Mouse (Mus musculus) left cerebral cortex, postnatal 10 days (tissue): ENCODE measurements around the gene Fam174b. TPM values are rescaled to one million over a fixed set of nuclear protein-coding genes. Genes with fewer than 3 reads are reported as not detected.

Experiments
- DNase-seq, 2 experiments: peaks; one replicate each; pipeline ENCODE4 v3.0.0; 2021 to 2022; ENCODE audit warnings: low spot score in 2 of 2, mixed read lengths in 1 of 2; ENCODE audit errors: extremely low spot score in 1 of 2
- intact Hi-C: fragments of 180-260 bp; cut with DNase I; formaldehyde crosslinking; loops from one replicate; pipeline ENCODE4 v1.15.1; 2025
- microRNA-seq: library from miRNA; unstranded; fragments of <30 nt; microRNA quantifications from one replicate; pipeline ENCODE4 v1.2.0, GENCODE M21; 2022
- total RNA-seq, 2 experiments: library from RNA; stranded (reverse); gene quantifications; 2 replicates each; pipeline ENCODE4 v1.2.3; 2021

The Fam174b gene
- total RNA-seq, 2 experiments from 2014 or later, result 38.3 to 39.6 TPM

DNA sequence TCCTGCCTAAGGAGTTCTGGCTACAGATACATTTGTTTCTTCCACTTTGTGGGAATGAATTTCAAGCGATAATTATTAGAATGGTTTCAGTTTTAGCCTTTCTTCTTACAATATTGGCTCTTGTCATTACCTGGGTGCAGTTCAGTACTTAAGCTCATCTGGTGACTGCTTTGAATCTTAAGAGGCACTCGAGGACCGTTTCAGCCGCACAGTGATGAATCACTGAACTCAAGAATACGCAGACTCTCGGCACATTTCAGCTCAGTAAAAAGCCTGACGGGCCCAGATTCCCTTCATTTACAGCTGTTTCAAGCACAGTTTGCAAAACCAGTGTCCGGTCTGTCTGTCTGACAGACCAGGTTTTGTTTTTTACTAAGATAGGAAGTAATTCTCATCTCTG, 51.0 kb downstream of the Fam174b start:
- no peak for DNase-seq
- intact Hi-C loops, result no loop called here

DNA sequence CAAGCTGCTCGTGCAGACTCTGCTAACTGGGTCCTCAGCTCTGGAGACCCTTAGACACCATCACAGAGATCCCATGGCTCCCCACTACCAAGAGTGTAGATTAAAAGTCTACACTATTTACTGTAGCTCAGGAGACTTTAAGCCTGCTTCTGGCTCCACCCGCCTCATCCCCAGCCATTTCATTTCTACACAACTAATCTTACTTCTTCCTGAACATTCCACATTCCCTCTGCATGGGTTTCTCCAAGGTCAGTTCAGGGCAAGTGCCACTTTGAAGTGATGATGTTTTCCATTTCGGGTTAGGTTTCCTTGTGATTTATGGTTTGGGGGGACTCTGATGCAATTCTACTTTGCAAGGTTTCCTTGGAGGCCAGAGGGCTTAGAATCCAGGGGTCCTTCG, 52.1 kb downstream of the Fam174b start:
- intact Hi-C loops, result no loop called here
- no peak for DNase-seq

DNA sequence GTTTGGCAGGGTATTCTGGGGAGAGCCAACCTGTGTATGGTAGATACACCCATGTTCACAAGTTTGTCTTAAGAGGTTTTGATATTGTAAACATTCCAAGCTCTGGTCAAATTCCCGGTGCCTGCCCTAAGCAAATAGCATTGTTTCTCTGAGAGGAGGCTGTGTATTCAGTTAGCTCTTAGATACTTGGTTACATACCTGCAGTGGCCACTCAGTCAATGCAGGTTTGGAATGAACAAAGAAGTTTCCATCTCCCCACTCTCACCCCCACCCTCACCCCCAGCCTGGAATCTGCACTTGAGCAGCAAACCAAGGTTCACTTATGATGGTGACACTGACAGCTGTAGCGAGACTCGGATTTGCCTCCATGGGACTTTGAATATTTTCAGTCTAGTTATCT, 52.5 kb downstream of the Fam174b start:
- intact Hi-C loops, result no loop called here
- no peak for DNase-seq

GRCm38 (mm10) chr7:73809261-73809660, 69.2 kb downstream of the Fam174b start:
- DNase-seq, result no peak
- intact Hi-C loops, result no loop called here

GRCm38 (mm10) chr7:73811439-73811838, 71.3 kb downstream of the Fam174b start:
- intact Hi-C loops, result loop anchor here (5.0 kb wide), 1 partner anchor 159 kb away; no protein-coding TSS in a partner anchor

GRCm38 (mm10) chr7:73812176-73812575, 72.1 kb downstream of the Fam174b start:
- DNase-seq, result no peak
- intact Hi-C loops, result loop anchor here (5.0 kb wide), 1 partner anchor 160 kb away; no protein-coding TSS in a partner anchor

More at GRCm38 (mm10) chr7:73811439-73811838, 71.3 kb downstream of the Fam174b start:
- DNase-seq, result no peak

- intact Hi-C loops, result loop anchor here (5.0 kb wide), 1 partner anchor 162 kb away; no protein-coding TSS in a partner anchor
- no peak for DNase-seq
Measured at GRCm38 (mm10) chr7:73813887-73814286, 73.8 kb downstream of the Fam174b start.

GRCm38 (mm10) chr7:73814454-73814853, 74.4 kb downstream of the Fam174b start:
- intact Hi-C loops, result loop anchor here (5.0 kb wide), 1 partner anchor 162 kb away; no protein-coding TSS in a partner anchor
- DNase-seq, result no peak

DNA sequence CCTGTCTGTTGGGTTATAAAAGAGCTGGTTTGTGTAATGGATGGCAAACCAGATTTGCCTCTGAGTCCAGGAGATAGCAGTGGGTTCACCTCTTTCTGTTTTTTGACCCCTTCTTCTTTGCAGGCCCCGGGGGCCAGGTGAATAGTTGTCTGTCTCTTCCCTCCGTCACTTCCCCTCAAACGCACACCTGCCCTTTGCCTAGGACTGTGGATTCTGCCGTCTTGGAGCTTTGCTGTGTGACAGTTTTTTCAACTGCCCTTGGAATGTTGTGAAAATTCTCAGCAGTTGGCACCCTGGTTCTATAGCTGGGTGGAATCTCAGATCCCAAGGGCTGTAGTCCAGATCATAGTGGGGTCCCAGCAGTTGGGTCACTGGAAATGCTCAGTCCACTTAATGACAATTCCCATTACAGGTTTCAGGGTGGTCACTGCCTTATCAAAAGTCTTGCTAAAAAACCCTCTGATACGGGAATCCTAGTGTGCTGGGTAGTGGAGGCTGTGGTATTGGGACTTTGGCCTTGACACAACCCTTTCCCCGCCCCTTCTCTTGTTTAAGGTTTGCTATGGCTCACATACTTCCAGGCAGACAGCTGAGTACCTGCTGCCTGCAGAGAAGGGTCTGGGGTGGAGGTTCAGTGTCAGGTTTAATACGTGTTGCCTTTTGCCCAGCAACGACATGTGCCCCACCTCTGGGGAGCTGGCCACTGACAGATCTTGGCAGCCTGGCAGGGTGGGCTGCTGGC, 76.3 kb downstream of the Fam174b start:
- intact Hi-C loops, result no loop called here
- no peak for DNase-seq

- intact Hi-C loops, result no loop called here
- DNase-seq, result no peak
Measured at GRCm38 (mm10) chr7:73819366-73819765, 79.3 kb downstream of the Fam174b start.

Small RNA genes within 50 kb of the gene (microRNA-seq; reads per million reads assigned to microRNA genes)
- gene Mir7234, result not detected

Other genes starting within 250 kb of the Fam174b start
- gene Chd2, start 198.5 kb upstream of the Fam174b start, total RNA-seq, result 10 to 100 TPM; 42.9 to 52.4 TPM